Mouse (Mus musculus): Measurements from ENCODE around the gene Map3k14.

Gene Map3k14

GRCm38 (mm10) chr11:103210291-103210690 is 57.0 kb downstream of the Map3k14 start:
- no peak for DNase-seq (ENCODE audit: low read depth, low spot score)

DNA sequence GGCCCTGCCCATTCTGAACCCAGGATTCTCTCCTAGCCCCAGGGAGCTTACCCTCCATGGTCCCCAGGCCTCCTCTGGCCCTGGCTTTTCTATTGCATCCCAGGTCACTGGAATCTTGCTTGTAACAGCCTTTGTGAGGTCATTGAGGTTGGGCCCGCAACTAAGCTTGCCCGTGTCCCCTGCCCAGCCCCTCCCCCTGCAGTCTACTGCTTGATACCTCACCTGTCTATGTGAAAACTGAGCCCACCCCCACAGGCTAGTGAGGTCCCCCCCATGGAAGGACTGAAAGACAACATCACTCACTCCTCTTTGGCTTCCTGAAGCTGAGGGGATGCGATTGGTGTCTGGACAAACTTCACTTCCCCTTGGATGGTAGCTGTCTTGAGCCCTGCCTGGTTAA is 58.8 kb downstream of the Map3k14 start, which contains the start of gene 1700023F06Rik:
TSS of gene 1700023F06Rik (minus strand) at position 101 of the 400 bp plus-strand sequence.
- no peak for DNase-seq (ENCODE audit: low read depth, low spot score)

DNA sequence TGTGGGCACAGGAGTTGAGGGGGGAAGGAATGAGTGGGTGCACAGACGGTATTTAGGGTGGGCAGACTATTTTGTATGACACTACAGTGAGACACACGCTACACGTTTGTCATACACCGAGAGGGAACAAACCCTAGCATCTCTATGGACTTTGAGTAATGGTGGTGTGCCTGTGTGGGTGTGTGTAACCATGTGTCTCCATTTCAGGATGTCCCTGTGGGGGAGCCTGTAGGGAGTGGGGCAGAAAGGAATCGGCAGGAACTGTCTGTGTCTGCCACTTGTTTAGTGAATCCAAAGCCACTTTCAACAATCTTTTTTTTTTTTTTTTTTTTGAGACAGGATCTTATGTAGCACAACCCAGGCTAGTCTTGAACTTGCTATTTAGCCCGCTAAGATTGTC is 61.1 kb downstream of the Map3k14 start:
- DNase-seq (ENCODE audit: low read depth, low spot score) = no peak

DNA sequence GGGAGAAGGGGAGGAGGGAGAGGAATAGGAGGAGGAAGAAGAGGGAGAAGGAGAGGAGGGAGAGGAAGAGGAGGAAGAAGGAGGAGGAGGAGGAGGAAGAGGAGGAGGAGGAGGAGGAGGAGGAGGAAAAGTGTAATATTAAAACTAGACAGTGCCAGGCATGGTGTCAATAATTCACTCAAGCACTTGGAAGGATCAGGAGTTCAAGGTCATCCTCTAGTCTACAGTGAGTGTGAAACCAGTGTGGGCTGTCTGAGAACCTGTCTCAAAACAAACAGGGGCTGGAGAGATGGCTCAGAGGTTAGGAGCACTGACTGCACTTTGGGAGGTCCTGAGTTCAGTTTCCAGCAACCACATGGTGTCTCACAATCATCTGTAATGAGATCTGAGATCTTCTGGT is 64.9 kb downstream of the Map3k14 start:
- no peak for DNase-seq (ENCODE audit: low read depth, low spot score)

DNA sequence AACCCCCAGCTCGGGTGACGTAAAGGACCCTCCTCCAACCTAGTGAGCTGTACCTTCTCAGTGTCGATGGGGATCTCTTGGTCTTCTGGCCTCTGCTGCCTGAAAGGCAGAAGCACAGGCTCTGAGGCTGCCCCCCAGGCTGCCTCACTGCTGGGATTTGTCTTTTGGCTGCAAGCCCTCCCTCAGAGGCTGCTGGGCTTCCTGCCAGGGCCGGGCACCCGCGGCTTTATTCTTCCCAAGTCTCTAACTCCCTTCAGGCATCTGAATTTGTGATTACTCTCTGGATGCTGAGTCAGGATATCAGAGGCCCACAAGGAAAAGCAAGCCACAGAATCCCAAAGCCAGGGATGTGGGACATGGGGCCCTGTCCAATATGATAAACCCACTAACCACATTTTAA is 65.6 kb downstream of the Map3k14 start:
- no peak for DNase-seq (ENCODE audit: low read depth, low spot score)

DNA sequence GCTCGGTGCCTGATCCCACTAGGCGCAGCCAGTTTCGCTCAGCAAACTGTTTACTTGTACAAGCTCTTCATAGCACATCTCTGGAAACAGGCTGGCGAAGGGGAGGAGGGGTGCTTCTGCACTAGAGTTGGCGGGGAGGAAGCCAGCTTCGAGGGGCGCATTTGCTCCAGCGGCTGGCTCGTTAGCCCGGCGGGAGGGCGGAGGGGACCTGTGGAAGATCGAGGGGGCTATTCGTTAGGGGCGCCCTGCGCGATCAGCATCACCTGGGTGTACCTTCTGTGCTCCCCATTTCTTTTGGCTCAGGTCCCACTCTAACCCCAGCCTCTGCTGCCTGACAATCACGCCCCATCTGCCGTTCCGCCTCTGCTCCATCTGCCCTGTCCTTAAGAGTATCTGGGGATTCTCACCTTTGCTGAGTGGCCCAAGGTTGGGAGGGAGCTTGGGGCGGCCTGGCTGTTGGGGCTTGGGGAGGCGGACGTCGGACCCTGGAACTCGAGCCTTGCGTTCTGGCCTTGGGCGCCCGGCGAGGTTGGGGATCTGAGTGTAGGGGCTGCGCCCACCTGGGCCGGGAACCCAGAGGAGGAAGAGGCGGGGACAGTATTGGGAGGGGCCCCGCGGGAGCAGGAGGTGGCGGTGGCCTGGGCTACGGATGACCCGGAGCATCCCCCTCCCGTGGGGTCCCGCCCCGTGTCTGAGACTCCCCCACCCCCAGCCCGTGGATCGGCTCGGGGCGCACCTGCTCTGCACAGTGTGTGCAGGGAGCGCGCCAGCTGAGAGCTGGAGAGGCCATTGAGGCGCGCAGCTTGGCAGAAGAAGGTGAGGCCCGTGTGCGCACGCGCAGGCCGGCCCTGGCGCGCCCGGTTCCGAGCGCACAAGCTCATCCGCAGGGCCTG is 68.1 kb downstream of the Map3k14 start:
- DNase-seq (ENCODE audit: low read depth, low spot score) = peak; percentile 20

- no peak for DNase-seq (ENCODE audit: low read depth, low spot score)
These were observed 68.9 kb downstream of the Map3k14 start for GRCm38 (mm10) chr11:103198339-103198738.

DNA sequence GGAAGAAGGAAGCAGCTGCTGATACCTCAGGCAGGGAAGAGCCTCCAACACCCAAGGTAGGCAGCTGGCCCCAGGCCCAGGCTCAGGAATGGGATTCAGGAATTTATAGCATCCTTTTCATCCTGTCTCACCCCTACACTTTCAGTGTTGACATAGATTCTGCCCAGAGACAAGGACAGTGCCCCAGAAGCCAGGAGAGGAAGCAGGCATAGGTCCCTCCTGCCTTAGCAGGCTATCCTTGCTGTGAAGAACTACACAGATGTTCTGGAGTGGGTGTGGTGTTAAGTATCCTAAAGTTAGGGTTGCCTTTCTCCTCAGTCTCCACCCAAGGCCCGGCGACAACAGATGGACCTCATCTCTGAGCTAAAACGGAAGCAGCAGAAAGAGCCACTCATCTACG is 69.9 kb downstream of the Map3k14 start:
- no peak for DNase-seq (ENCODE audit: low read depth, low spot score)

DNA sequence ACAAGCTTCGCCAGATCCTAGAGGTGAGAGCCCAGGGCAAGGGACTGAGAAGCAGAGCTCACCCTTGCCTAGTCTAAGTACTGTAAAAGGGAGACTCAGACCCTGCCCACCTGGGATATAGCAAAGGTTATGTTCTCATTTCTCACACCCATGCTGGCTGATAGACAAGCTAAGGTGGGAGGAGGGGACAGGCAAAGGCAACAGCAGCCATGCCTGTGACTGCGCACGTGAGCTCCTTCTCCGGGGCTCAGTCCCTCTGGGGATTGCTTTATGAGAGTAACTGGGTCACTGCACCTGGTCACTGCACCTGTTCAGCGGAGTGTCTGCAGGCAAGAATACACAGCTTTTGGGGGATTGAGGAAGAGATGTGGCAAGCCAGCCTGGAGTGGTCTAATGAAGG is 71.6 kb downstream of the Map3k14 start:
- no peak for DNase-seq (ENCODE audit: low read depth, low spot score)

- DNase-seq (ENCODE audit: low read depth, low spot score) = no peak
These were observed 72.0 kb downstream of the Map3k14 start for GRCm38 (mm10) chr11:103195236-103195635.

DNA sequence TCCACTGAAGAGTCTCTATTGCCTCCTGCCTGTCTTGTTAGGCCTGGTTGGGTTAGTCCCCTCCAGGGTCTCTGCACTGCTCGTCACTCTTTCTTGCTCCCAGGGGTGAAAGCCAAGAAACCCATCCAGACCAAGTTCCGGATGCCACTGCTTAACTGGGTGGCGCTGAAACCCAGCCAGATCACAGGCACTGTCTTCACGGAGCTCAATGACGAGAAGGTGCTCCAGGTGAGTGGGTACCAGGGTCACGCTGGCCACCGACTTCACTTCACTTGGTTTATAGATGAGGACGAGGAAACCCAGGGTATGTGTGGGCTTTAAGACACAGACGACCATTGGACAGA is 73.5 kb downstream of the Map3k14 start:
- no peak for DNase-seq (ENCODE audit: low read depth, low spot score)

GRCm38 (mm10) chr11:103192956-103193824 is 74.1 kb downstream of the Map3k14 start:
- DNase-seq (ENCODE audit: low read depth, low spot score) = peak; percentile 23

GRCm38 (mm10) chr11:103192230-103192955 is 74.9 kb downstream of the Map3k14 start:
- DNase-seq (ENCODE audit: low read depth, low spot score) = no peak

- DNase-seq (ENCODE audit: low read depth, low spot score) = peak; percentile 56
These were observed 82.4 kb downstream of the Map3k14 start for GRCm38 (mm10) chr11:103184891-103185290.

- DNase-seq (ENCODE audit: low read depth, low spot score) = no peak
These were observed 85.4 kb downstream of the Map3k14 start for GRCm38 (mm10) chr11:103181911-103182310.

DNA sequence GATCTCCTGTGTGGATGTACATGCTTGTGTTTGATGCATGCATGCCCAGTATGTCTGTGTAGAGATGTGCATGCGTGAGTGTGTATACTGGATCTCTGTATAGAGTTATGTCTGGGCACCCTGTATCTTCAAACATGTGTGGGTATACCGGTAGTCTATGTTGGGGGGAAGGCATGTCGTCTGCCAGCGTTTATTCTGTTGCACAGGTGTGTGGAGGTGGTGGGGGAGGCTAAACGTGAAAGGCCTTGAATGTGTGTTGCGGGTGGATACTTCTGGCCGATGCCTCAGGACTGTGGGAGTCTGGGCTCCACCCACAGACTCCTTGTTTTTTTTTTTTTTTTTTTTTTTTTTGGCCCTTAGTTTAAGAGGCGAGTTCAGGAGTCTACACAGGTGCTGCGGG is 85.9 kb downstream of the Map3k14 start:
- no peak for DNase-seq (ENCODE audit: low read depth, low spot score)

- DNase-seq (ENCODE audit: low read depth, low spot score) = no peak
These were observed 86.8 kb downstream of the Map3k14 start for GRCm38 (mm10) chr11:103180426-103180825.

- DNase-seq (ENCODE audit: low read depth, low spot score) = no peak
These were observed 88.5 kb downstream of the Map3k14 start for GRCm38 (mm10) chr11:103178748-103179147.

GRCm38 (mm10) chr11:103177815-103178485 is 89.3 kb downstream of the Map3k14 start:
- no peak for DNase-seq (ENCODE audit: low read depth, low spot score)

DNA sequence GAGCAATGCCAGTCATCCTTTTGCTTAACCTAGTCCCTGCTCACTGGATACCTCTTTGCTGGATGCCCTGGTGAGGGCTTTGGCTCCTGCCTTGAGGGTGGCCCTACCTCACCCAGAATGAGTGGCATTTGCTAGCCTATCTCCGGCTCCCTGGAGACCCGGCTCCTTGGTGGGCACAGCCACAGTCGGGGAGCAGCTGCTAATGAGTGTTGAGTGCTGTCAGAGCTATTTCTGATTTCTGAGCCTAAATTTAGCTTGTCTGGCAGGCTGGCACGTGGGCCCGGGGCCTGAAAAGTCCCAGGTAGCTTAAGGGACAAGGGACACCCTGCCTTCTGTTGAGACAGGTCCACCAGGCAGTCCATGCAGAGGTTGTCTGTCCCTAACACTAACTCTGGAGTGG is 90.1 kb downstream of the Map3k14 start:
- DNase-seq (ENCODE audit: low read depth, low spot score) = no peak

- no peak for DNase-seq (ENCODE audit: low read depth, low spot score)
These were observed 90.8 kb downstream of the Map3k14 start for GRCm38 (mm10) chr11:103176510-103176909.

Data from mesoderm, embryonic 11.5 days (tissue).